Mouse (Mus musculus): ENCODE results near the gene Map10.

DNA sequence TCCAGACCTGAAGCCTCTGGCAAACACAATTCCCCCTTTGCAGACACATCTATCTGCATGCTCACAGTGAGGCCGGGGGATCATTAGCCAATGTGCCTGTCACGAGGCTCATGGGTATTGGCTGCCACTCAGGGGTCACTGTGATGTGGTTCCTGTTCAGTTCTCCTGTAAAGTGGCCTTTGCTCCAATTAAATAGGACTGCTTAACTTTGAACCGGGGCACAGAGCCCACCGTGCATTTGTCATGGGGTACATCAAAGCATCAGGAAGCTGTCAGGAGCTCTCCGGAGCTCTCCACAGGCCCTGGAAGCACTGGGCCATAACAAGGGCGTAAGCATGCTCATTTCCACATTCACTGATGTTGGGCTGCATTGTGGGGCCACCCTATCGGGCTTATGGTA, 47.0 kb downstream of the Map10 start:
- TF ChIP-seq CTCF (IDR thresholded peaks at IDR 0.05) (no peak), EP300 (IDR thresholded peaks at IDR 0.05) (no peak)
